Mouse (Mus musculus) adrenal gland, postnatal 36 days (tissue): ENCODE results near the gene Dkk3. TPM values are rescaled to one million over a fixed set of nuclear protein-coding genes. Genes with fewer than 3 reads are reported as not detected.
"Not testable (repeated sequence)": the region's sequence is repeated elsewhere in the genome, so short reads cannot be mapped to it uniquely, and the experiment has no call there.

Experiments used
- DNase-seq, 2 experiments: peaks; one replicate each; pipeline ENCODE4 v3.0.0; 2021; ENCODE audit warnings: mixed read lengths in 1 of 2
- total RNA-seq, 2 experiments: library from RNA; stranded (reverse); gene quantifications; 2 replicates each; pipeline ENCODE4 v1.2.3; 2021

Dkk3 gene
- total RNA-seq, 2 experiments from 2014 or later = 15.9 to 18.9 TPM

DNA sequence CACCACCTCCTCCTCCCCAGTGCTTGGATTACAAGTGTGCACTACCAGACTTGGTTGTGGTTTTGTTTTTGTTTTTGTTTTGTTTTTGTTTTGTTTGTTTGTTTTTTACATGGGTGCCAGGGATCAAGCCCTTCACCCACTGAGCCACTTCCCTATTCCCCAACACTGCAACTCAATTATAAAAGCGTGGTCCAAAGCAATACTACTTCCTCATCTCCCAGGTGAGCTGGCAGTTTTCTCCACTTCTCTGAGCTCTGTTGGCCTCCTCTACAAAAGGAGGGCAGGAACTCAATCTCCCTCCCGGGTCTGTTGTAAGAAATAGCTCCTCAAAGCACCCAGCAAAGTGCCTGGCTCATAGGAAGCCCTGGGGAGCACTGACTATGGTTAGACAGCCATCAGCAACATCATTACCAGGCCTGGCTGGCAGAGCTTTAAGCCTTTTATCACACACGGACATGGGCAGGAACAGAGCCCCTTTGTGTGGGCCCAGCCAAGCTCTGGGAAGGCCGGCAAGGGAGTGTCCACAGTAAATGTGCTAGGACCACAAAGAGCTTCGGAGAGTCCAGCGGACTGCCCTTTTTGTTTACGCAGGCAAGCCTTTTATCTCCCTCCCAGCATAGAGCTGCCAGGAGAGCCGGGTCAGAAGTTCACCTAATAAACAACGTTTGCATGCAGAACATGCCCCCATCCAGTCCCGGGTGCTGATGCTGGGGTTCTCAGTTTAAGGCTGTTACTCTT, 11.3 kb upstream of the Dkk3 start:
- no peak for DNase-seq

DNA sequence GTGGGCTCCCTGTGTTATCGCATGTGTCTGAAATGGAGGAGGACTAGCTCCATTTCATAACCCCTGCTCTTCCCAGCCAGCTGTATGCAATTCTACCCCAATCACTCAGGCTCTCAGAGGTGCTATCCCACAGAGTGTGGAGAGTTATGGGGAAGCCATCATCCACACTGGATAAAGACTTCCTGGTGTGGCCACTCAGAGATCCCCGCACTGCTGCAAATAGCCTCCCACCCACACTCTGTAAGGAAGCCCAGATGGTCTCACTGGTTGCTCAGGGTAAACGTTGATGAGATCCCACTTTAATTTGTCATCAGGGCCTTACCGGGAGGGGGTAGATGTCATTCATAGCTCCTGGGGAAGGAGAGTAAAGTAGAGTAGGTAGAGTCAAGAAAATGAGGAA, 6.7 kb upstream of the Dkk3 start:
- no peak for DNase-seq

DNA sequence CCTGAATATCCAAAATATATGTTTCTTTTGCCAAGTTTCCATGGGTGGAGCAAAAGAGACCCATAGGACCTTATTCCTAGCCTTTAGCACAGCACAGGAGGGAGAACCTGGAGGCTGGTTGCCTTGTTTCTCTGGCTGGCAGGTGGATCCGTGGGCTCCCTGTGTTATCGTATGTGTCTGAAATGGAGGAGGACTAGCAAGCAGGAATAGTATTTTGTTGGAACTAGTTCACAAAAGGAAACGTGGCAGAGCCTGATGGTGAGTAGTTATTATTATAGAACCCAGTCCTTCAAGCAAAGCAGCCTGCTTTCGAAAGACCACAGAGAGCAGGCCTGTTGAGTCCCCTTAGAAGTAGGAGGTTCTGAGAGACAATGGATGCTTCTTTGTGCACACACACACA, 6.2 kb upstream of the Dkk3 start:
- DNase-seq = not testable (repeated sequence)

DNA sequence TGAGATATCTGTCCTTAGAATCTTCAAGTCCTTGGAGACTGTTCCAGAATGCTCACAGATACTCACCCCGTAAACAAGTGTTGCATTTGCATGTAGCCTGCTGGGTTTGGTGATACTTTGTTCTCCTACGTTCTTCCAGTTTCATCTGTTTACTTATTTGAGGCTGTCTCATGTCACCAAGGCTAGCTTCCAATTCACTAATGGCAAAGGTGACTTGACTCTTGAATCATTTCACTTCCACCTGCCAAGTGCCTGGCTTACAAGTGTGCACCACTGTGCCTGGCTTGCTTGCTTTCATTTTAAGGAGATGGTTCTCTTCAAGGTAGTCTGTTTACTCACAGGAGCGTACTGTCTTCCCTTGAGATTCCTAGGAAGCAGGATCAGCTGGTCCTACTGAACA, 5.6 kb upstream of the Dkk3 start:
- DNase-seq = no peak

DNA sequence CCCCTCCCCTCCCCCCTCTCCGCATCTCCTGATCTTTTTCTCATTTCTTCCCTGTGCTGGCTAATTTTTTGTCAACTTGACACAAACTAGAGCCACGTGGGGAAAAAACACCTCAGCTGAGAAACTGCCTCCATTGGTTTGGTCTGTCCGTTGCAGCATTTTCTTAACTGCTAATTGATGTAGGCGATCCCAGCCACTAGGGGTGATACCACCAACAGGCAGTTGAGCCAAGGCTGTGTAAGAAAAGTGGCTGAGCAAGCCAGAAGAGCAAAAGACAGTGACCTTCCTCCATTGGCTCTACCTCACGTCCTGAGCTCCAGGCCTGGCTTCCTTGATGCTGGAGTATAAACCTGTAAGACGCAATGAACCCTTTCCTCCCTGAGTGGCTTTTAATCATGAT, 978 bp upstream of the Dkk3 start:
- DNase-seq = no peak

DNA sequence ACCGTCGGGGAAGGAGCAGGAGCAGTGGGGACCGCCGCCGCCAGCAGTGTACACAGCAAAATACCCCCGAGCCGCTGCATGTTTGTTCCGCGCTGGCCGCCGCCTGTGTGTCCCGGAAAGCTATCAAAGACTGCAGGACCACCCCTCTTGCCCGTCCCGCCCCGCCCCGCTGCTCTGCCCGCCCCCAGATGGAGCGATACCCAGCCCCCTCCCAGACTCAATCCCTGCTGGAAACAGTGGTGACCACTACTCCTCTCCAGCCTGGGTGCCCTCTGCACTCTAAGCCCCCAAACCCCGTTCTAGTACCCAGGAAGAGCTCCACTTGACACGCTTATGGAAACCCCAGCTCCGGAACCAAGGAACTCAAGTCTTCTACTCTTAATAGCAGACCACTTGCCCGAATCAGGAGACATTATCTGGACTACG, 528 bp downstream of the Dkk3 start:
- peak; percentile 25 to 37 for DNase-seq

DNA sequence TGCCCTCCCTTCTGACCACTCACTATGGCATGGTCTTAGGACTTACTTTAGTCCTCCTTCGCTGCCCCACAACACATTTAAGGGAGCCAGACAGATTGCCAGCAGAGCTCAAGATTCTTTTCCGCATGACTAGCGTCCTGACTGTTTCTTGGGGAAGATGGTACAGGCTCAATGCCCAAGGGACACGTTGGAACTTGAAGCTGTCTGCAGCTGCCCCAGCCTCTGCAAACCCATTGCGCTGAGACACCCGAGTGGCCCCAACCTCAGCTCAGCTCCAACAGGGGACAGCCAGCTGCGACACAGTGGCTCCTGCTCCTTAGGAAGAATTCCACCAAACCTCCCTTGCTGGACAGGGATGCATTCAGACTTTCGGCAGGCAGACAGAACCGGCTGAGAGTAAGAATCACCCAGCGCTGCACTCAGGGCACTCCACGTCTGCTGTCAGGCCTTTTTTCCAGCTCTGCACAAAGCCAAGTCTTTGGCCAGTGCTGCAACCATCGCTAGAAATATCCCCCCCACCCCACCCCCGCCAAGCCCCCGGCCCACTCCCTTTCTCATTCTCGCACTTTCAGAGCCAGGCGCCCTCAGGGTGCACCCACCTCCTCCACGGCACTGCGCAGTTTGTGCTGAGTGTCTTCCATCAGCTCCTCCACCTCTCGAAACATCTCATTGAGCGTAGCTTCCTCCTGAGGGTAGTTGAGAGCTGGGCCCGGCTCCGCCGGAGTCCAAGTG, 1.1 kb downstream of the Dkk3 start:
- no peak for DNase-seq

DNA sequence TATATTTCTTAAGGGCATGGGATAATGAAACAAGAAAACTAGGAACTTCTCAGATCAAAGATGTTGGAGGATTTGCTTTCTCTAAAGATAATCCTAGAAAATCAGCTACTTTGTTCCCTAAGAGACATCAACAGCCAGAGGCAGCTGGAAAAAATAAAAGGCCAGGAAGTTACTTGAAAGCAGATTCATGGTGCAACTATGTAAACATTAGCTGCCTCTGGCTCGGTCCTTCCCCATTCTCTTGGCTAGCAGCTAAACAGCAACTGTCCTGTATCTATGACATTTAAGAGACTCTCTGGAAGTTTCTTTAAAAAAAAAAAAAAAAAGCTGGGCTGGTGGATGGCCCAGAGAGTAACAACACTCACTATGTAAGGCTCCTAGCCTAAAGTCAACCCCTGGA, 3.7 kb downstream of the Dkk3 start:
- no peak for DNase-seq

DNA sequence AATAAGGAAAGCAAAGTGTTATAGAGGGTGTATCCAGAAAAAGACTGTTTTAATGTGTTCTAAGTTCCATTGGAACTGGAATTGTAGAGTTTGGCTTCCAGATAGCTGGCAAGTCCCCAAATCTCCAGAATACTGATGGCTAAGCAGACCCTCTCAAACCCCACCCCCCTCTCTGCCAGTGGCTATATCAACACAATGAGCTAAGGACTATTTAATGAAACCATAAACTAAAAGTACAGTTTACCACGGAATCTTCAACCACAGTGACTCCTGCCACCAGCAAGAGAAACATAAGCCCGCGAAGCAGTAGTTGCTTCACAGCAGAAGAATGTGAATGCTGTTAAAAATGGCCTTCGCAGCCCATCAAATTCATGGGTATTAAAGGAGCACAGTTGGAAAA, 4.4 kb downstream of the Dkk3 start:
- no peak for DNase-seq

DNA sequence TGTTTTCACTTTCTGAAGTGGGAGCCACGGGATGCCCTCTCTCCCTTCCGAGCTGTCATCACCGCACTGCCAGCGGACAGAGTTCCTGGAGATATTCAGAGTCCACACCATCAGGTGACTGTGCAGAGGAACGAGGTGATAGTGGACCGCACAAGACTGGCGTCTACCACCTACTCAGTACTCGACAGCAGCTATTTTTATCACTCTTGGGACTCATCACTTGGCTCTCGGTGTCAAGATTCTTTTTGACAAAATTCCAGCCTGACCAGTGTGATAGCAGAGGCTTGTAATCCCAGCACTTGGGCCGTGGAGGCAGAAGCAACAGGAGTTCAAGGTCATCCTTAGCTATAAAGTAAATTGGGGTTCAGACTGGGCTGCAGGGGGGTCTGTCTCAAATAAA, 9.7 kb downstream of the Dkk3 start:
- DNase-seq = no peak

DNA sequence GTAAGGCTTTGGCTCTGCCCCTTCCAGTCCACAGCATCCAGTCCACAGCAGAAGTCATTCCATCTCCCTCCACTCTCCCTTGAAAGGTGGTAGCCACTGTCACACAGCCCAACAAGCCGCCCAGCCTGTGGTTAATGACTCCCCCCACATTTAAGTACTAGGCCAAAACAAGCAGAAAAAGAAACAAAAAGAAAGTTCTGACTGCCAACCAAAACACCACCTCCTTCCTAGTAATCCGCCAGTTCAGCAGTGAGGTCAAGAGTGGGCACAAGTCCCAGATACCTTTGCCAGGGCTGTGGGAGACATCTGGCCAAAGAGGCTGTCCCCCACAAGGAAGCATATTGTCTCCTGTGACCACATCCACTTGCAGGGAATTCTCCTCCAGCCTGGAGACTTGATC, 10.9 kb downstream of the Dkk3 start:
- DNase-seq = no peak

DNA sequence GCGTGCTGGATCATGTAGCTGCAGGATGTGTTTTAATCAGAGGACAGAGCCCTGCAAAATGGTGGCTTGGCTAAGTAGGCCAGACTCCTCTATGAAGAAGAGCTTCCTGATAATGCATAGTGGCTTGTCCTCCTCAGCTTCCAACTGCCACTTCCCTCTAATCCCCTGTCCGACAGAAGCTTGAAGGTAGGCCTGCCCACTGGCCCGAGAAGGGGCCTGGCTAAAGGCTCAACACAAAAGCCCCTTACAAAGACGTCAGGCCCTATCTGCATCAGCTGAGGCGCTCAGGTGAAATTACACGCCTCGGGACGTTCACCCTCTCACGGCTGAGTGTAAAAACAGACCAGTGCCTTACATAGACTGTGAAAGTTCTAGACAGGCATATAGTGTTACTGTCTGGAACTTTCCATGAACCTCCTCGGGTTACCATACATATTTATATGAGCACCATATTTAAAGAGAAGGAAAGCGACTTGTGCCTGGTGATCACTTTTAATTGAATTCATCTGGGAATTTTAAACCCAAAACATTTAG, 14.1 kb downstream of the Dkk3 start:
- no peak for DNase-seq

DNA sequence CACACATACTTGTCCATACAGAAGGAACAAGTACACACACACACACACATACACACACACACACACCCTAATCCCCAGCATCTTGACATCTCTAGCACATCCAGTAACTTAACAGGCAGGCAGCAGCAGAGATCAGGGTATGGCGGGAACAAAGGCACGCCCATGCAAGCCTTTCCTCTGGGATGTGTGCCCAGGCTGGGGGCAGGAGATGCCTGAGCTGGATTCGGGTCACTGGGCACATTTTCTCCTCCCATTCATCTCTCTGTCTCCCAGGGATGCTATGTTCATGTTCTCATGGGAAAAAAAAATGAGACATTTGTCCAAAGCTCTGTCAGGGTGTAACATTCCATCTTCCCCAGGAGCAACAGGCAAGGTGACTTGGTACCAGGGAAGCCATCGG, 14.9 kb downstream of the Dkk3 start:
- no peak for DNase-seq

DNA sequence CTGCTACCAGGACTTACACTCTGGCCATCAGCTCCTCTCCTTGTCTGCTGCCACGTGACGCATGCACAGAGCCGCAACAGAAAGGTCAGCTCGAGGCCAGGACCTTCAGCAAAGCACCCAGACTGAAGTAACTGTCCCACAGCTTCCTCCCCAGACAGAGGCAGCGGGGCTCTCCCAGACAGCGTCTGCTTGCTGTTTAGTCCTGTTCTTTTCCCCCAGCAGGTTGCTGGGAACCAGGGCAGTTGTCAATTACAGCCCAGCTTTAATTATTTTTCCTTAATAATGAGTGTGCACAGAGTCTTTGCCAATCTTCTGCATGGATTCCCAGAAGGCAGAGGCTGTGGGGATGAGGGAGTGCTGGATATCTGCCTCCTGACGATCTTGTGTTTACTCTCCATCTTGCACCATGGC, 15.8 kb downstream of the Dkk3 start:
- peak; percentile 70 to 84 for DNase-seq

DNA sequence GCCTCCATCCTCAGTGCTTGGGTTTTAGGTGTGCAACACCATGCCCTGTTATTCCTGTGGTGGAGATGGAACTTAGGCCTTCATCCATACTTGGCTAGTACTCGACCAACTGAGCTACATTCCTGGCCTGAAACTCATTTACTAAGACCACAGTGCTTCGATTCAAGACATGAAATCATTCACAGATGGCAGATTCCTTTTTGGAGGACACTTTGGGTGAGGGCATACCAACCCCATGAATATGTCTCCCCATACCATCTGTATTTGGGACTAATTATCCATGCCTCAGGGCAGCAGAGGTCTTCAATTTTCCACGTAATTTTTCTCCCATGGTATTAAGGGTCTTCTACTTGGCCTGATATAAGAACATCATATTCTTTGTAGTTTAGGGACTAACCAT, 16.2 kb downstream of the Dkk3 start:
- no peak for DNase-seq

DNA sequence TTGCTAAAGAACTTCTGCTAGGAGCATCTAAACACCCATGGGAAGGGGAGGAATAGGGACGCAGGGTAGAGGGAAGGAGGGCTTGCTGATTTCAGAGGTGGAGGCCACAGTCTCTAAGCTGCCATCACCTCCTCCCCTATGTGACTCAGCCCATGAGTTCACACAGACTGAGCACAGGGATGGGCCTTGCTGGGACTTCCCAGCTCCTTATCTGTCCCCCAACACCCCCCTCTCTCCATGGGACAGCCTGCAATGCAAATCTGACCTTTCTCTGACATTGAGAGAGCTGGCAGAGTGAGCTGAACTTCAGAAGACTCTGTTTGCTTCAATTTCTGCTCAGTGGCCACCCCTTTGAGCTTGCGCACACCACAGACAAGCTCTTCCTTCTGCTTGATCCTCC, 18.1 kb downstream of the Dkk3 start:
- peak; percentile 27 to 45 for DNase-seq

DNA sequence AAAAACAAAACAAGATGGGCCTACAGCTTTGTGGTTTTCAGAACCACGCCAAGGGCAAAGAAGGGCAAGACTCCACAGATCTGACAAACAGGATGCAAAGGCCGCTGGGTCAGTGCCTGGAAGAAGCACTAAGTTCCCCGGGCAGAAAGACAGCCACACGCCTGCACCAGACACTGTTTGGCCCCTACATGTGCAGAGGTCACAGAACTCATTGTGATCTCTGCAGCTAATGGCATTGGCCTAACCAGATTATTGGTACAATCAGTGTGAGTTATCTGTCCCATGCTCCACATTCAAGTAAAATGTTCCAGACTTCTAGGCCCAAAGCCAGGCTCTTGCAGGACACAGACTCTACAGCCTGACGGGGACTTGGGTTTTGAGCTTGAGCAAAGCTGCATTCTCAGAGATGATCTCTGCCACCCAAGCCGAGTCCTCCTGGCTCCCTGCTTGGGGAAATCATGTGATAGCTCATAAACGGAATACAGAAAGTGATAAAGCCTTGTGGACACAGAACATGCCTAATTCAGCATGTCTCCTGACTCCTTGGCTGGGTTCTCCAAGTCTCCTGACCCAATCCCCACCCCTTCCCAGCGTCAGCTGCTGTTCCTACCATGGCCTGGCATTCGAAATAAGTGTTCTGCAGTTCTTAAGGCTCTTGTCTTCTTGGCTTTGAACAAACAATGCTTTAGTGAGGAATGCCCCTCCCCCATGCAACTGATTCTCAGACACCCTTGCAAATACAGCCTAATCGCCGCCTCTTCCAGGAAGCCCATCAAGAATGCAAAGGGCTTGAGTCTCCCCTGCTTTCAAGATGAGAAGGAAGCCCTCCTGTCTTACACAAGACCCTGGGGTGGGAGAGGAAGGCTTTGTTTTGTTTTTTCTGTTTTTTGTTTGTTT, 20.1 kb downstream of the Dkk3 start:
- DNase-seq = peak; percentile 25 to 29

DNA sequence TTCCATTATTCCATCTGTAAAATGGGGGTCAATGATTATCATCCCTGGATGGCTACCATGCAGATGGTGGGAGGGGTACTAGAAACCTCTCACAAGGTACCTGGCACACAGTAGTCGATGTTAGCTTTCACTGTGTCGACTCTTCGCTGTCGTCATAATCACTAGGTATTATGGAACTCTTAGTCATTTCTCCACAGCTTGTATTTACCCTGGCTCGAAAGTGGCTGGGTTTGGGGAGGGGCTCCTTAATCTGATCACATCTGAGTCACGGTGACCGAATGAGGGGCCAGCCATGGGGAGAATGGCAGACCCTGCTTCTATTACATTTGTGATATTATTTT, 20.7 kb downstream of the Dkk3 start:
- DNase-seq = no peak

DNA sequence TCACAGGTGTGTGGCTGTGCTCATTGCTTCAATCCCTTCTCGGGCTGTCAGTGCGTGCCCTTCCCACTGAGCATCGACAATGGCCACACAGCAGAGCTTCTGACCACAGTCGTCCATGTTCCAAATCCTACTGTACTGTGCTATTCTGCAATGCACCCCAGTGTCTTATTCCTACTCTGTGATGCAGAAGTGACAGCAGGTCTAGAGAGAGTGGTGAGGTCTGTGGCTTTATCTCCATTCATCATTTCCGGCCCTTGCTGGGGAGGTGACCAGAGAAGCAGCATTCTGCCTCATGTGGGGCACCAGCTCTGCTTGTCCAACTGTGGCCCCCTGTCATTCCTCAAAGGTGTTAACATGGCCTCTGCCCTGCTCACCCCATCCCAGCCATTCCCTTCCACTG, 22.3 kb downstream of the Dkk3 start:
- DNase-seq = no peak

DNA sequence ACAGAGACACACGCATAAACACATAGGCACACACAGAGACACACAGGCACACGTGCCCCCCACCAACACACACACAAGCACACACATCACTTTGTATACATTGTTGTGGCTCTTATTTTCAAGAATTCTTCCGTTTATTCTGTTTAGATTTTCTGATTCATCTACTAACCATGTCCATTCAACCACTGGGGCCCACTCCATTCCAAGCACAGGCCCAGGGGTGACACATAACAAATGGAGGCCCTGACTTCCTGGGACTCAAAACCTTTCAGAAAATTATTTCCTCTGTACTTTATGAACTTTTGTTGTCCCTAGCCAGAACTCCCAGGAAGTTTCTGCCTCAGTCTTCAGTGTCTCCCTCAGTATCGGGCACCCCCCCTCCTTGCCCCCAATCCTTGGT, 23.7 kb downstream of the Dkk3 start:
- DNase-seq = no peak

DNA sequence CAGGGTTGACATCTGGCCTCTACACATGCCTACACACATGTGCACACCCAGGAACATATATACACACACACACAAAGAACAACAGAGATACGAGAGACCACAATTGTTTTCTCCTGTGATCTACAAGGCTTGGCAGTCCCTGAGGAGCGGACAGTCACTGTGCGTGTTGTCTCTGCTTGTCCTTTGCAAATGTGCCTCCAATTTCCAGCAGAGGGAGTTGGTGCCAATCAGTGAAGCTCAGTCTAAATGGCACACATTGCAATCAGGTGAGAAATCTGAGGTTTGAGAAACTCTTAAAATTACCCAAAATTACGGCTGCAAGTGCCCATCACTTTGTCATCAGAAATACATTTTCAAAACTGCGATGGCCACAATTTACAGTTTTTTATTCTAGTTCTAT, 25.6 kb downstream of the Dkk3 start:
- DNase-seq = no peak

DNA sequence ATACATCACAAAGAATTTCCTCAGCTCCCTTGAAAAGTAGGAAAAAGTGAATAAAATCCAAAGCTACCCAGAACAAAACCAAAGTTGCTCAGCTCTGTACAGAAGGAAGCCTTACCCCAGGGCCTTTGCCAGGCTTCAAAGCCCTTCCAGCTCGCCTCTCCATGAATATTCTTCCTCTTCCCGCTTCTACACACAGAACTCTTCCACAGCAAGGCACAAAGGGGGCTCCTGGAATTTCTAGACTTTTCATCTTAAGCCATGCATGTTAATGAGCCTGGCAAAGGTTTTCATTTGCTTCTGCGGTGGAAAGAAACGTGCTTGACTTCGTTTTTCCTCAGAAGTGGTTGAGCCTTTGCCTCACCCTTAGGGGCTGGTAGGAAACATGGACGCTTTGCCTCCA, 26.9 kb downstream of the Dkk3 start:
- no peak for DNase-seq

DNA sequence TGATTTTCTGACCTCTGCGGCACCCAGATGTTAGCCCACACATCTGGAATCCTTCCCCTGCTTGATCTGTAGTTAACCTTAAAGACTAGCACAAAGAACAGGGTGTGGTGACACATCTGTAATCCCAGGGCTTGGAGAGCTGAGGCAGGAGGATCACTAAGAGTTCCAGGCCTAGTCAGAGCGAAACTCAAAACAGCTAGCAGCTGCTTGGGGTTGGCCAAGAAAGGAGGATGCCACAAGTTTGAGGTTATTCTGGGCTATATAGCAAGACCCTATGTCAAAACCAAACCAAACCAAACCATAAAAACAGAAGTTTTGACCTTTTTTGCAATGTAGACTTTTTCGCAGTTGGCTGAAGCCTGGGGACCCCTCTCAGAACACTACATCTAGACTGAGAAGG, 28.2 kb downstream of the Dkk3 start:
- DNase-seq = no peak
